Mouse (Mus musculus): ENCODE measurements around the gene Ereg. TPM values are rescaled to one million over a fixed set of nuclear protein-coding genes. Genes with fewer than 3 reads are reported as not detected.

Gene Ereg
- polyA plus RNA-seq, 1 experiment from 2014 or later = not detected

GRCm38 (mm10) chr5:91097911-91098614 is 23.6 kb downstream of the Ereg start:
- H3K4me2 ChIP-seq (ENCODE audit: low read depth, low read length) = no peak overlapping the region
- no peak overlapping the region for H3K4me3 ChIP-seq (ENCODE audit: low read depth, low read length)
- no peak overlapping the region for H3K9ac ChIP-seq (replicated peaks; ENCODE audit: low read depth, low read length)
- H3K9me3 ChIP-seq (ENCODE audit: control insufficient read depth, low read length) = no peaks in the 10 kb centered on the region
- H3K27ac ChIP-seq (ENCODE audit: low read depth, low read length) = no peak overlapping the region
- WGBS = 95% methylated on average over 10 of the region's 10 CpGs
- H3K36me3 ChIP-seq (ENCODE audit: control insufficient read depth, insufficient read depth, low read length) = no peaks in the 10 kb centered on the region
- H3K4me1 ChIP-seq (ENCODE audit: control insufficient read depth, insufficient read depth, low read length) = no peaks in the 10 kb centered on the region
- ATAC-seq (ENCODE audit: low read depth) = no peak
- no peaks in the 10 kb centered on the region for H3K27me3 ChIP-seq (ENCODE audit: control insufficient read depth, insufficient read depth, low read length)

GRCm38 (mm10) chr5:91101742-91102141 is 27.3 kb downstream of the Ereg start:
- WGBS = 98% methylated on average over 5 of the region's 5 CpGs

GRCm38 (mm10) chr5:91103943-91104665 is 29.7 kb downstream of the Ereg start:
- Histone ChIP-seq H3K27me3 (ENCODE audit: control insufficient read depth, insufficient read depth, low read length) (no peaks in the 10 kb centered on the region), H3K9me3 (ENCODE audit: control insufficient read depth, low read length) (no peaks in the 10 kb centered on the region), H3K27ac (ENCODE audit: low read depth, low read length) (no peak overlapping the region), H3K4me2 (ENCODE audit: low read depth, low read length) (no peak overlapping the region), H3K36me3 (ENCODE audit: control insufficient read depth, insufficient read depth, low read length) (no peaks in the 10 kb centered on the region), H3K9ac (replicated peaks; ENCODE audit: low read depth, low read length) (no peak overlapping the region), H3K4me3 (ENCODE audit: low read depth, low read length) (no peak overlapping the region), H3K4me1 (ENCODE audit: control insufficient read depth, insufficient read depth, low read length) (no peaks in the 10 kb centered on the region)
- 81% methylated on average over 7 of the region's 7 CpGs for WGBS
- no peak for ATAC-seq (ENCODE audit: low read depth)

More at GRCm38 (mm10) chr5:91101742-91102141, 27.3 kb downstream of the Ereg start:
- Histone ChIP-seq H3K27me3 (ENCODE audit: control insufficient read depth, insufficient read depth, low read length) (no peaks in the 10 kb centered on the region), H3K36me3 (ENCODE audit: control insufficient read depth, insufficient read depth, low read length) (no peaks in the 10 kb centered on the region), H3K9me3 (ENCODE audit: control insufficient read depth, low read length) (no peaks in the 10 kb centered on the region), H3K4me1 (ENCODE audit: control insufficient read depth, insufficient read depth, low read length) (no peaks in the 10 kb centered on the region), H3K27ac (ENCODE audit: low read depth, low read length) (no peak overlapping the region), H3K4me3 (ENCODE audit: low read depth, low read length) (no peak overlapping the region), H3K9ac (replicated peaks; ENCODE audit: low read depth, low read length) (no peak overlapping the region), H3K4me2 (ENCODE audit: low read depth, low read length) (no peak overlapping the region)
- ATAC-seq (ENCODE audit: low read depth) = no peak

GRCm38 (mm10) chr5:91106248-91106647 is 31.8 kb downstream of the Ereg start:
- no peak for ATAC-seq (ENCODE audit: low read depth)
- H3K4me2 ChIP-seq (ENCODE audit: low read depth, low read length) = no peak overlapping the region
- no peak overlapping the region for H3K9ac ChIP-seq (replicated peaks; ENCODE audit: low read depth, low read length)
- H3K27me3 ChIP-seq (ENCODE audit: control insufficient read depth, insufficient read depth, low read length) = no peaks in the 10 kb centered on the region
- WGBS = 59% methylated on average over 5 of the region's 5 CpGs
- no peaks in the 10 kb centered on the region for H3K36me3 ChIP-seq (ENCODE audit: control insufficient read depth, insufficient read depth, low read length)
- no peak overlapping the region for H3K4me3 ChIP-seq (ENCODE audit: low read depth, low read length)
- H3K4me1 ChIP-seq (ENCODE audit: control insufficient read depth, insufficient read depth, low read length) = no peaks in the 10 kb centered on the region
- H3K27ac ChIP-seq (ENCODE audit: low read depth, low read length) = no peak overlapping the region
- no peaks in the 10 kb centered on the region for H3K9me3 ChIP-seq (ENCODE audit: control insufficient read depth, low read length)

- no peak for ATAC-seq (ENCODE audit: low read depth)
- H3K4me3 ChIP-seq (ENCODE audit: low read depth, low read length) = no peak overlapping the region
- H3K27ac ChIP-seq (ENCODE audit: low read depth, low read length) = no peak overlapping the region
- 92% methylated on average over 6 of the region's 6 CpGs for WGBS
- no peak overlapping the region for H3K4me2 ChIP-seq (ENCODE audit: low read depth, low read length)
- no peaks in the 10 kb centered on the region for H3K36me3 ChIP-seq (ENCODE audit: control insufficient read depth, insufficient read depth, low read length)
- H3K27me3 ChIP-seq (ENCODE audit: control insufficient read depth, insufficient read depth, low read length) = no peaks in the 10 kb centered on the region
- H3K9ac ChIP-seq (replicated peaks; ENCODE audit: low read depth, low read length) = no peak overlapping the region
- no peaks in the 10 kb centered on the region for H3K4me1 ChIP-seq (ENCODE audit: control insufficient read depth, insufficient read depth, low read length)
- H3K9me3 ChIP-seq (ENCODE audit: control insufficient read depth, low read length) = no peaks in the 10 kb centered on the region
Observed at GRCm38 (mm10) chr5:91110023-91110670, 35.7 kb downstream of the Ereg start.

- ATAC-seq (ENCODE audit: low read depth) = no peak
- Histone ChIP-seq H3K4me1 (ENCODE audit: control insufficient read depth, insufficient read depth, low read length) (no peaks in the 10 kb centered on the region), H3K36me3 (ENCODE audit: control insufficient read depth, insufficient read depth, low read length) (no peaks in the 10 kb centered on the region), H3K27ac (ENCODE audit: low read depth, low read length) (no peak overlapping the region), H3K4me2 (ENCODE audit: low read depth, low read length) (no peak overlapping the region), H3K4me3 (ENCODE audit: low read depth, low read length) (no peak overlapping the region), H3K27me3 (ENCODE audit: control insufficient read depth, insufficient read depth, low read length) (no peaks in the 10 kb centered on the region), H3K9me3 (ENCODE audit: control insufficient read depth, low read length) (no peaks in the 10 kb centered on the region), H3K9ac (replicated peaks; ENCODE audit: low read depth, low read length) (no peak overlapping the region)
- 78% methylated on average over 8 of the region's 8 CpGs for WGBS
Observed at GRCm38 (mm10) chr5:91111019-91111418, 36.6 kb downstream of the Ereg start.

GRCm38 (mm10) chr5:91113967-91114366 is 39.5 kb downstream of the Ereg start:
- Histone ChIP-seq H3K36me3 (ENCODE audit: control insufficient read depth, insufficient read depth, low read length) (no peaks in the 10 kb centered on the region), H3K9ac (replicated peaks; ENCODE audit: low read depth, low read length) (no peak overlapping the region), H3K9me3 (ENCODE audit: control insufficient read depth, low read length) (no peaks in the 10 kb centered on the region), H3K4me1 (ENCODE audit: control insufficient read depth, insufficient read depth, low read length) (no peaks in the 10 kb centered on the region), H3K4me3 (ENCODE audit: low read depth, low read length) (no peak overlapping the region), H3K27me3 (ENCODE audit: control insufficient read depth, insufficient read depth, low read length) (no peaks in the 10 kb centered on the region), H3K4me2 (ENCODE audit: low read depth, low read length) (no peak overlapping the region), H3K27ac (ENCODE audit: low read depth, low read length) (no peak overlapping the region)
- ATAC-seq (ENCODE audit: low read depth) = no peak
- 89% methylated on average over 2 of the region's 2 CpGs for WGBS

GRCm38 (mm10) chr5:91114574-91114973 is 40.2 kb downstream of the Ereg start:
- no peak overlapping the region for H3K9ac ChIP-seq (replicated peaks; ENCODE audit: low read depth, low read length)
- ATAC-seq (ENCODE audit: low read depth) = no peak
- no peak overlapping the region for H3K4me3 ChIP-seq (ENCODE audit: low read depth, low read length)
- H3K4me1 ChIP-seq (ENCODE audit: control insufficient read depth, insufficient read depth, low read length) = no peaks in the 10 kb centered on the region
- no peaks in the 10 kb centered on the region for H3K27me3 ChIP-seq (ENCODE audit: control insufficient read depth, insufficient read depth, low read length)
- H3K36me3 ChIP-seq (ENCODE audit: control insufficient read depth, insufficient read depth, low read length) = no peaks in the 10 kb centered on the region
- no peak overlapping the region for H3K4me2 ChIP-seq (ENCODE audit: low read depth, low read length)
- WGBS = 85% methylated on average over 1 of the region's 1 CpGs
- H3K27ac ChIP-seq (ENCODE audit: low read depth, low read length) = no peak overlapping the region
- no peaks in the 10 kb centered on the region for H3K9me3 ChIP-seq (ENCODE audit: control insufficient read depth, low read length)

- Histone ChIP-seq H3K4me2 (ENCODE audit: low read depth, low read length) (no peak overlapping the region), H3K27me3 (ENCODE audit: control insufficient read depth, insufficient read depth, low read length) (no peaks in the 10 kb centered on the region), H3K27ac (ENCODE audit: low read depth, low read length) (no peak overlapping the region), H3K36me3 (ENCODE audit: control insufficient read depth, insufficient read depth, low read length) (no peaks in the 10 kb centered on the region), H3K9me3 (ENCODE audit: control insufficient read depth, low read length) (no peaks in the 10 kb centered on the region), H3K9ac (replicated peaks; ENCODE audit: low read depth, low read length) (no peak overlapping the region), H3K4me3 (ENCODE audit: low read depth, low read length) (no peak overlapping the region), H3K4me1 (ENCODE audit: control insufficient read depth, insufficient read depth, low read length) (no peaks in the 10 kb centered on the region)
- no peak for ATAC-seq (ENCODE audit: low read depth)
Observed at GRCm38 (mm10) chr5:91118618-91119017, 44.2 kb downstream of the Ereg start.

All from neural tube, embryonic 14.5 days (tissue).